Mouse (Mus musculus) right cerebral cortex, postnatal 25 days (tissue): ENCODE measurements around the gene Vmn1r208.
"Not testable (repeated sequence)": the region's sequence is repeated elsewhere in the genome, so short reads cannot be mapped to it uniquely, and the experiment has no call there.

Experiments used
- DNase-seq: peaks from one replicate; pipeline ENCODE4 v3.0.0; 2022

Vmn1r208 gene

GRCm38 (mm10) chr13:22777300-22777699 lies at the start of gene Vmn1r208:
Gene Vmn1r208, minus strand, starts transcription at chr13:22777400.
- not testable (repeated sequence) for DNase-seq

GRCm38 (mm10) chr13:22821601-22822000 lies 44.4 kb upstream of the Vmn1r208 start:
- DNase-seq: not testable (repeated sequence)

GRCm38 (mm10) chr13:22809582-22809981 lies 32.4 kb upstream of the Vmn1r208 start, which contains the start of gene Vmn1r209:
Gene Vmn1r209, minus strand, starts transcription at chr13:22809682.
- not testable (repeated sequence) for DNase-seq

- not testable (repeated sequence) for DNase-seq
Observed at GRCm38 (mm10) chr13:22788096-22788495, 10.9 kb upstream of the Vmn1r208 start.

GRCm38 (mm10) chr13:22784159-22784558 lies 7.0 kb upstream of the Vmn1r208 start:
- not testable (repeated sequence) for DNase-seq

- DNase-seq: not testable (repeated sequence)
Observed at GRCm38 (mm10) chr13:22771592-22771991, 5.6 kb downstream of the Vmn1r208 start.

- no peak for DNase-seq
Observed at GRCm38 (mm10) chr13:22747524-22747923, 29.7 kb downstream of the Vmn1r208 start.

GRCm38 (mm10) chr13:22729529-22729928 lies 47.7 kb downstream of the Vmn1r208 start, which contains the start of gene Vmn1r207-ps:
Gene Vmn1r207-ps, minus strand, starts transcription at chr13:22729629.
- not testable (repeated sequence) for DNase-seq
